Mouse (Mus musculus): ENCODE data around the gene Cacna1a.

GRCm38 (mm10) chr8:84338493-84338892, 49.7 kb upstream of the Cacna1a start:
- TF ChIP-seq CTCF (IDR thresholded peaks at IDR 0.05; ENCODE audit: extremely low read depth, insufficient read depth, low read length) (no peak), POLR2A (IDR thresholded peaks at IDR 0.05; ENCODE audit: extremely low read depth, insufficient read depth, low read length) (no peak)

All from cortical plate, adult 2 months (tissue).